In the genomic region with DNA sequence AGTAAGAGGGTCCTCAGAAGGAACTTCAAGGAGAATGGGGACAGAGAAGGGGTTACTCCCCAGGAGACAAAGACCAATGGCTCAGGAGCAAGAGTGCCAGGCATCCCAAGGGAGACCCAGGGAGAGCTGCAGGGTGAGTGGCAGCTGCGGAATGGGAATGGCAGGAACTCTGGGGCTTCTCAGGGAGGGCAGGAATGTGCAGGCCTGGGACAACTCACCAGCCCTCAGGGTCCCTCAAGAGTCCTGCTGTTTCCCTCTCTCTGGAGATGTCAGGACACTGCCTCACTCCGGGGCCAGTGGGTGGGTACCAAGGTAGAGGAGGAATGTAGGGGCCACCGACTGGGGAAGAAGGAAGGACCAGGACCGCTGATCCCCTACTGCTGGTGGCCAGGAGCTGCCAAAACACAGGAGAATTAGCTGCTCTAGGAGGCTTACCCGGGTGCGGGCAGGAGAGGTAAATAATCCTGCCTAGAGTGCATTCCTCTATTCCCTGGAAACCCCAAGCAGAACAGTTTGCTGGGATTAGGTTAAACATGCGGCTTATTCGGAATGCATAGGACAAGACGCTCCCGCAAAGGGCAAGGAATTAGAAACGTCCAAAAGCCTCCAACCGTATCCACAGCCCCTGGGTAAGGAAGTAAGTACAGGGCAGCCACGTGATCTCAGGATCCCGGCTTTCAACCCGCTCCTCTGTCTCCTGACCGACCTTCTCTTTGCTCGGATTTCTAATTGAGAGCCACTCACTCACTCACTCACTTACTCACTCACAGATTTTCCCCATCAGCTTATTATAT, we compare ENCODE assay signal across 8 mouse cellular contexts. TPM values are rescaled to one million over a fixed set of nuclear protein-coding genes. Genes with fewer than 3 reads are reported as not detected.
DNase-seq lines count a peak whose midpoint lies in the region; ATAC-seq and TF ChIP-seq lines count a peak whose summit lies in the region.

No protein-coding gene starts in this region.

- H3K36me3 ChIP-seq in hindbrain, postnatal 0 days (ENCODE audit: insufficient read depth, low read length): no peaks in the 10 kb centered on the region
- no peaks in the 10 kb centered on the region for H3K36me3 ChIP-seq in liver, embryonic 12.5 days

- TF ChIP-seq CTCF in hindbrain, postnatal 0 days (IDR thresholded peaks at IDR 0.05; ENCODE audit: low read depth): no peak

- intact Hi-C loops in gastrocnemius, postnatal 14 days (cut with DNase I; ENCODE audit: low total_unique reads): loop anchor here (10.0 kb wide), 1 partner anchor 189 kb away; no protein-coding TSS in a partner anchor

- H3K4me3 ChIP-seq in hindbrain, postnatal 0 days (ENCODE audit: low read length): no peak overlapping the region
- no peak overlapping the region for H3K4me3 ChIP-seq in liver, embryonic 12.5 days

- H3K4me2 ChIP-seq in hindbrain, postnatal 0 days (ENCODE audit: low read depth, low read length): peak overlapping the region; percentile 42
- no peak overlapping the region; the same call in none of the 2 replicates for H3K4me2 ChIP-seq in liver, embryonic 12.5 days

- peak; percentile 10 for DNase-seq in ES-CJ7 (ENCODE audit: low read depth, low spot score)
- DNase-seq in embryo, embryonic 10.5 days (ENCODE audit: low spot score): peak; percentile 64
- peak; percentile 12 for DNase-seq in hindbrain, postnatal 0 days (ENCODE audit: low spot score)
- no peak for DNase-seq in adipocyte (ENCODE audit: low spot score)
- DNase-seq in spleen, postnatal 4 days (ENCODE audit: low spot score in 2 of 2): no peak
- DNase-seq in gastrocnemius, postnatal 14 days: no peak
- DNase-seq in natural killer cell, adult 2 months (ENCODE audit: low spot score in 2 of 2): no peak

- ATAC-seq in hindbrain, postnatal 0 days: peak; percentile 21; the same call in 1 of the 2 replicates
- peak; percentile 28; the same call in 1 of the 2 replicates for ATAC-seq in liver, embryonic 12.5 days

- H3K9me3 ChIP-seq in hindbrain, postnatal 0 days (ENCODE audit: low read length): no peaks in the 10 kb centered on the region
- no peaks in the 10 kb centered on the region for H3K9me3 ChIP-seq in liver, embryonic 12.5 days (replicated peaks)

- no peaks in the 10 kb centered on the region for H3K4me1 ChIP-seq in hindbrain, postnatal 0 days (ENCODE audit: insufficient read depth, low read length)
- peaks cover 10% of the 10 kb centered on the region; the same call in 1 of the 2 replicates for H3K4me1 ChIP-seq in liver, embryonic 12.5 days

- no peaks in the 10 kb centered on the region for H3K27me3 ChIP-seq in hindbrain, postnatal 0 days (ENCODE audit: insufficient read depth, low read length)
- peaks cover 15% of the 10 kb centered on the region; the same call in 1 of the 2 replicates for H3K27me3 ChIP-seq in liver, embryonic 12.5 days (replicated peaks)

- WGBS in hindbrain, postnatal 0 days: 19% methylated on average over 17 of the region's 17 CpGs
- 14% methylated on average over 17 of the region's 17 CpGs for WGBS in liver, embryonic 12.5 days (ENCODE audit: insufficient replicate concordance)

- no peak overlapping the region for H3K27ac ChIP-seq in hindbrain, postnatal 0 days
- H3K27ac ChIP-seq in liver, embryonic 12.5 days: no peak overlapping the region

- no peak overlapping the region for H3K9ac ChIP-seq in hindbrain, postnatal 0 days (replicated peaks; ENCODE audit: low read length)
- no peak overlapping the region for H3K9ac ChIP-seq in liver, embryonic 12.5 days

RNA-seq across cellular contexts. Expression of gene Basp1, which starts 32.0 kb away (rescaled TPM):
- 701 and 894 TPM in 2 replicates for total RNA-seq in hindbrain, postnatal 0 days (2014; rRNA removed)
- 415 and 425 TPM in 2 replicates for polyA plus RNA-seq in hindbrain, postnatal 0 days (2015; fragmentation: Nextera tagmentation; extraction: Ambion mirVana)
- 9.6 and 10.8 TPM in 2 replicates for polyA plus RNA-seq in liver, embryonic 12.5 days (2016; fragmentation: Nextera tagmentation; extraction: Ambion mirVana)
- 1 to 10 TPM; 6.9 to 9.5 TPM for total RNA-seq in gastrocnemius, postnatal 14 days (2021)

Comparison
In these comparisons a context has a peak if more than half of its experiments do, and no peak if none do; other contexts are left out.
1. DNase-seq: peak in ES-CJ7 (single experiment), embryo, embryonic 10.5 days (single experiment) and hindbrain, postnatal 0 days (single experiment); none in adipocyte (single experiment), spleen, postnatal 4 days (0 of 2), gastrocnemius, postnatal 14 days (single experiment) and natural killer cell, adult 2 months (0 of 2).
2. RNA of gene Basp1, which starts 32.0 kb away (total RNA-seq): 701 to 894 TPM in hindbrain, postnatal 0 days; 6.9 to 9.5 TPM in gastrocnemius, postnatal 14 days; every median in the first group is over 10 times any median in the second.